Mouse (Mus musculus) midbrain, embryonic 12.5 days (tissue): Measurements from ENCODE around the gene Slc8a3. TPM values are rescaled to one million over a fixed set of nuclear protein-coding genes. Genes with fewer than 3 reads are reported as not detected.

Experiments
- ATAC-seq: fragments of 200-750 bp; cut with Nextera tagmentation; 2 replicates; pipeline ENCODE4 v1.8.0; 2017; ENCODE audit warnings: low read depth, moderate TSS enrichment, moderate library complexity; ENCODE audit not compliant: low FRiP score
- H3K27ac ChIP-seq: fragments of 300-500 bp; sonication (generic); replicated peaks from 2 replicates; pipeline ENCODE4 v1.5.1; 2016; ENCODE audit warnings: mild to moderate bottlenecking
- H3K27me3 ChIP-seq: fragments of 300-500 bp; sonication (generic); 2 replicates; pipeline ENCODE4 v1.6.1; 2016; ENCODE audit warnings: mild to moderate bottlenecking
- H3K36me3 ChIP-seq: fragments of 300-500 bp; sonication (generic); 2 replicates; pipeline ENCODE4 v1.6.1; 2016
- H3K4me1 ChIP-seq: fragments of 300-500 bp; sonication (generic); 2 replicates; pipeline ENCODE4 v1.6.1; 2016
- H3K4me2 ChIP-seq: fragments of 300-500 bp; sonication (generic); replicated peaks from 2 replicates; pipeline ENCODE4 v1.6.1; 2016; ENCODE audit warnings: mild to moderate bottlenecking, moderate library complexity
- H3K4me3 ChIP-seq: fragments of 300-500 bp; sonication (generic); 2 replicates; pipeline ENCODE4 v1.5.1; 2016; ENCODE audit warnings: mild to moderate bottlenecking
- H3K9ac ChIP-seq: fragments of 300-500 bp; sonication (generic); replicated peaks from 2 replicates; pipeline ENCODE4 v1.6.1; 2016; ENCODE audit warnings: mild to moderate bottlenecking, moderate library complexity
- H3K9me3 ChIP-seq: fragments of 300-500 bp; sonication (generic); 2 replicates; pipeline ENCODE4 v1.6.1; 2016; ENCODE audit warnings: mild to moderate bottlenecking
- WGBS: fragments of 180-500 bp; shearing (Covaris S2); methylation state at CpG from one replicate; pipeline ENCODE4 v1.1.7; 2016; 5-methylcytosine and 5-hydroxymethylcytosine counted together
- microRNA-seq: library from miRNA; unstranded; fragments of <30 nt; microRNA quantifications from one replicate; pipeline ENCODE4, GENCODE M21; 2017
- polyA plus RNA-seq: library from polyadenylated mRNA; unstranded; fragments of >200 nt; fragmentation: Nextera tagmentation; extraction: Ambion mirVana; gene quantifications from 2 replicates; pipeline ENCODE4 v1.2.1, GENCODE M21; 2016

Slc8a3 gene
- polyA plus RNA-seq, 1 experiment from 2014 or later, result 1.8 TPM

GRCm38 (mm10) chr12:81152082-81152481 lies 180.9 kb downstream of the Slc8a3 start:
- WGBS, result 59% methylated on average over 2 of the region's 2 CpGs
- Histone ChIP-seq H3K4me2 (no peak overlapping the region), H3K9me3 (no peaks in the 10 kb centered on the region), H3K4me3 (no peak overlapping the region), H3K36me3 (peaks cover 15% of the 10 kb centered on the region; the same call in 1 of the 2 replicates), H3K4me1 (no peaks in the 10 kb centered on the region), H3K27ac (no peak overlapping the region), H3K27me3 (peaks cover 28% of the 10 kb centered on the region), H3K9ac (no peak overlapping the region)
- no peak for ATAC-seq

- peaks cover 15% of the 10 kb centered on the region; the same call in 1 of the 2 replicates for H3K36me3 ChIP-seq
- H3K9me3 ChIP-seq, result no peaks in the 10 kb centered on the region
- no peak overlapping the region for H3K9ac ChIP-seq
- H3K4me1 ChIP-seq, result peaks cover 11% of the 10 kb centered on the region
- H3K27ac ChIP-seq, result no peak overlapping the region
- H3K4me3 ChIP-seq, result no peak overlapping the region
- H3K27me3 ChIP-seq, result peaks cover 28% of the 10 kb centered on the region
- 89% methylated on average over 5 of the region's 5 CpGs for WGBS
- no peak for ATAC-seq
- no peak overlapping the region for H3K4me2 ChIP-seq
These were observed 182.1 kb downstream of the Slc8a3 start for GRCm38 (mm10) chr12:81150917-81151316.

GRCm38 (mm10) chr12:81147956-81148355 lies 185.0 kb downstream of the Slc8a3 start:
- Histone ChIP-seq H3K27me3 (peaks cover 41% of the 10 kb centered on the region), H3K4me1 (peaks cover 17% of the 10 kb centered on the region), H3K9me3 (no peaks in the 10 kb centered on the region), H3K9ac (no peak overlapping the region), H3K36me3 (0 out of 2 replicates have a peak, but pooled peaks cover 9% of the 10 kb centered on the region), H3K4me3 (no peak overlapping the region), H3K4me2 (no peak overlapping the region), H3K27ac (no peak overlapping the region)
- WGBS, result over 99% methylated on average over 6 of the region's 6 CpGs
- no peak for ATAC-seq

Small RNA genes within 50 kb of the gene (microRNA-seq; reads per million reads assigned to microRNA genes)
- gene Mir3067, result 36.9 reads per million, percentile 40 among the genes with 10 or more reads in this experiment

Other genes starting within 250 kb of the Slc8a3 start
- gene Gm4787, start 46.3 kb upstream of the Slc8a3 start, polyA plus RNA-seq, result 0.26 and 0.50 TPM in 2 replicates
- gene Adam4, start 88.8 kb upstream of the Slc8a3 start, polyA plus RNA-seq, result 0.56 and 0.80 TPM in 2 replicates
- 133 and 143 TPM in 2 replicates for gene Cox16, start 151.9 kb upstream of the Slc8a3 start, polyA plus RNA-seq
- 26.2 and 34.3 TPM in 2 replicates for gene Gm20498, start 199.7 kb upstream of the Slc8a3 start, polyA plus RNA-seq
- 35.1 and 36.1 TPM in 2 replicates for gene Synj2bp, start 199.7 kb upstream of the Slc8a3 start, polyA plus RNA-seq
- gene Adam21, start 235.3 kb upstream of the Slc8a3 start, polyA plus RNA-seq, result 0.52 and 0.56 TPM in 2 replicates